Mouse (Mus musculus): ENCODE results near the gene Gucy2c.

The Gucy2c gene

DNA sequence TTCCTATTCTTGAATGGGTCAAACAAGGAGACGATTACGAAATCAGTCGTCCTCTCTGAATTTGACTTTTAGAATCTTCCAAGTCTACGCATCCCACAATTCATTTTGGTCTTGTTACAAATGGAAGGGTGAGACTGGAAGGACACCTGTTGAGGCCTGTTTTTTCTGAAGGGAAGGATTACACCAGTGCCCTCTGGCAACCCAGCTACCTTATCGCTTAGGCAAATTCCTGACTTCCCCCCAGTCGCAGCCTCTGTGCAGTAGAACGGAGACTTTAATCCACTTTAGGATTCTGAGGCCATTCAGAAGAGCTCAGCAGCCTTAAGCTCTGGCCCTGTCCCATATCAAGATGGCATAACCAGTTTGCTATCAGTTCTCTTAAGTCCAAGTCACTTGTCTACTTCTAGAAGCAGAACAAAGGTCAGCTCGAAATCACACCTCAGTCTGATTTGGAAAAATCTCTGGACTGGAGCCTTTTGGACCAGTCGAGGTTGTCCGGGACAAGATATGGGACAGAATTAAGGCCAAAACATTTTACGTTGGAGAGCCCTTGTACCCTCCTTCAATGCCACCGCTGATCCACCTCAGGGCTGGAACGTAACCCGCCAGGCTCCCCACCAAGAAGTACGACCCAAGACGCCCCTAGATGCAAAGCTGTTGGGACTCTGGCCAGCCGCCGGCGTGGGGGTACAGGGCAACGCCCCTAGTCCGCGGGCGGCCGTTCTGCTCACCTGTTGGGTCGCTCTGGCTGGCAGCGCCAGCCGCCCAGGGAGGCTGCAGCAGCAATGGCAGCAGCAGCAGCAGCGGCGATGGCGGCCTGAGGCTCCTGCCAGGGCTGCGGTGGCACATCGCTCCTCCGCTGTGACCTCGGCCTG lies 120.5 kb downstream of the Gucy2c start:
- no peak for DNase-seq

DNA sequence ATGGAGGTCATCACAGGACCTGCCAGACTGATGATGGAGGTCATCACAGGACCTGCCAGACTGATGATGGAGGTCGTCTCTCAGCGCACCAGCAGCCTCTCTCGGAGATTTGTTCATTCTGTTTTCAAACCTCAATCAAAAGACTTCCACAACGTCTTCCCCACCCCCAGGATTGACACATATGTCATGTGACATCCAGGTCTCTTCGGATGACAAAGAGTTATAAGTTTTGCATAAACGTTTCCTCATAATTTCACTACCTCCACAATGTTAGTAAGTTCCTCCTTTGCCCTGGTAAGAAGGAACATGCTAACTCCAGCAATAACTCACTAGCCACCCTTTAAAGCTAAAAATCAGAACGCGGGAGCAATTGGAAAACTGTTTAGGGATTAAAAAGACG lies 122.3 kb downstream of the Gucy2c start:
- no peak for DNase-seq

DNA sequence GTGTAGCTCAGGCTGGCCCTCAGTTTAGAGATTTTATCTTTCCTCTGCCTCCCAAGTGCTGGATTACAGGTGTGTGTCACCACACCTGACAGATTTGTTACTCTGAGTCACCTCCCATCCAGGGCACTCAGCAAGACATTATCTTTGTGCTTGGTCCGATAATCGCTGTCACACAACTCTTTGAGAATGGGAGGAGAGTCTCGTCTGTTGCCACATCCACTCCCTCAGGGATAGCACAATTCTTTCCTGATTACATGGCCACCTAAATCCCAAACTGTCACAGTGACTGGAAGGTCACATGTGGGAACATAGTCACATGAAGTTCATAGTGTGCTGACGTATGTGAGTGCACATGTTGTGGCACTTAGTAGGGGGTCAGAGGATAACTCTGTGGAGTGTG lies 123.3 kb downstream of the Gucy2c start:
- DNase-seq: no peak

DNA sequence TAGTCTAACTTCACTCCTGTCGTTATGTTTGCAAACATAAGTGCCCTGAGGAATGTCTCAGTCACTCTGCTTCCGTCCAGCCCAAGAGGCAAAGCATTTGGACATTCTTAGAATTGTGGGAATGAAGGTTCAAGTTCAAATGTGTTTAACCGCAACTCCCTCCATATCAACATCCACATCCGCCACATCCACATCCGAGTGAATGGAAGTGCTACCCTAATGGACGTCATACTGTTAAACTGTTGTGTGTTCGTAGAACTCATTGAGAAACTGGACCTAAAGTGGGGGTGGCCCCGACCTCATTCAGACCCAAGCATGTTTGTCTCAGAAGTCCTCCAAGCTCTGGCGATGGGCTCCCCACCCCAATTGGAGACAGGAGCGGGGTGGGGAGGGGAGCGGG lies 125.8 kb downstream of the Gucy2c start:
- no peak for DNase-seq

DNA sequence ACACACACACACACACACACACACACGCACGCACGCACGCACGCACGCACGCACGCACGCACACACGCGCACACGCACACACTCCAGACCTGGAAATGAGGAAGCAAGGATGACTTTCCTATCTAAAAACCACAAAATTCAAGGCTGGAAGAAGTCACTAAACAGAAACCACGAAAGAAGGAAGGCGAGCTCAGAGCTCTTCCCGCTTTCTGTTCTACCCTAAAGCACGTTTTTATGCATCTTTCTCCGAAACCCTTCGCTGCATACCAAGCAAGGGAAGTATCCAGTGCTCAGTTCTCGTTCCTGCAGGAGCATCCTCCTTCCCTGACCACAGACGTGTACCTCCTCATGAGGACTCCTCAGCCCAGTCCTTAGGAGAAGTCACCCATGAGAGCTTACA lies 127.1 kb downstream of the Gucy2c start:
- DNase-seq: no peak

DNA sequence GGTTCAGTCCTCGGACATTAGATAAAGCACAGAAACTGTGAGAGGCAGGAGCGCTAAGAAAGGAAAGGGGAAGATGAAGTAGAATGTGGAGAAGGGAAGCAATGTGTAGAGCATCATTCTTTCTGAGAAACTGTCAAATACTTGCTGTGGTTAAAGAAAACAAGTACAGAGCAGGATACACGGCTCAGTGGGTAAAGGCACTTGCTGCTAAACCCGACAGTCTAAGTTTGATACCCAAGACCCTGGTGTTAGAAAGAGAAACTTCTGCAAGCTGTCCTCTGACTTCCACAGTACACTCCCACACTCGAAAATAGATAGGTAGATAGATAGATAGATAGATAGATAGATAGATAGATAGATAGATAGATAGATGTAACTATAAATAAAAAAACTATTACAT lies 128.2 kb downstream of the Gucy2c start:
- no peak for DNase-seq

DNA sequence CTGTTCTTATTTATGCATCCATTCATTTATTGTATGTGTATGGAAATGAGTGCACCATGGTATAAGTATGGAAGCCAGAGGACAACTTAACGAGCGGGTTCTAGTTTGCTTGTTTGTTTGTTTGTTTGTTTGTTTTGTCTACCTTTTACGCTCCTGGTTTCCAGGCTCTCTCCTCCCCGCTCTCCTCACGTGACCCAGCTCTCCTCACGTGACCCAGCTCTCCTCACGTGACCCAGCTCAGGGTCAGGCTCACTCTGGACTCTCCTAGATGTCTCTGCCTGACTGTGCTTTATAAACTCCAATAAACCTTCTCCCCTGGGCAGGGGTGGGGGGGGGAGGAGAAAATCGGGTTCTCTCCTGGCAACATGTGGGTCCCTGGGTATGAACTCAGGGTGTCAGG lies 130.9 kb downstream of the Gucy2c start:
- no peak for DNase-seq

DNA sequence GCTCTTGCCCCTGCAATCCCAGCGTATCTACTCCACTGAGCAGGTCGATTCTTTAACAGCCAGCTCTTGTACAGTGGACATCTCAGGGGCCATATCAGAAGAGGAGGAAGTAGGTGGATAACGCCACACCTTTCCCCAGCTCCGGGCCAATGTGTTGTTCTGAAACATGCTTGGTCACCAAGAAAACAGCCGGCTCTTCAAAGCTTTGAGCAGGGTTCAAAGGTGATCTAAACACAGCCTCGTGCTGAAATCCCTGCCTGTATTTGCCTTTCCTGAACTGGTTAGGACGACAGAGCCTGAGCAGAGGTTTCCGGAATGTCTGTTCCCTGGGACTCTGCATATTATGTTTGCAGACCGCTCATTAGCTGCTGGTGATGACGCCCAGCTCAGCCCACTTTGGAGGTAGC lies 134.1 kb downstream of the Gucy2c start:
- peak in 1 of 2 experiments; percentile 36 for DNase-seq
